Mouse (Mus musculus) olfactory bulb, adult 2 months (tissue): ENCODE results near the gene Krtap14.

Experiments
- CTCF ChIP-seq: fragments of 200-500 bp; IDR thresholded peaks from 2 replicates; pipeline ENCODE4 v1.5.1; 2012; ENCODE audit warnings: low read depth, mild to moderate bottlenecking, low read length, moderate library complexity; ENCODE audit not compliant: insufficient read depth
- POLR2A ChIP-seq: fragments of 200-500 bp; IDR thresholded peaks from 2 replicates; pipeline ENCODE4 v1.6.1; 2012; ENCODE audit warnings: mild to moderate bottlenecking, low read depth, low read length, moderate library complexity; ENCODE audit not compliant: insufficient read depth

- no peak for TF ChIP-seq POLR2A
- TF ChIP-seq CTCF: no peak
Observed at GRCm38 (mm10) chr16:88847363-88847762, 21.4 kb upstream of the Krtap14 start.
